Mouse (Mus musculus) thymus, postnatal 0 days (tissue): ENCODE results near the gene Aqp9. TPM values are rescaled to one million over a fixed set of nuclear protein-coding genes. Genes with fewer than 3 reads are reported as not detected.

Experiments
- DNase-seq: peaks from one replicate; pipeline ENCODE4 v3.0.0-alpha.2; 2015; ENCODE audit warnings: low spot score
- polyA plus RNA-seq: library from polyadenylated mRNA; unstranded; fragments of >200 nt; fragmentation: Nextera tagmentation; extraction: Ambion mirVana; gene quantifications from 2 replicates; pipeline ENCODE4 v1.2.1, GENCODE M21; 2015

The Aqp9 gene
- polyA plus RNA-seq, 1 experiment from 2014 or later, result 1.2 TPM

DNA sequence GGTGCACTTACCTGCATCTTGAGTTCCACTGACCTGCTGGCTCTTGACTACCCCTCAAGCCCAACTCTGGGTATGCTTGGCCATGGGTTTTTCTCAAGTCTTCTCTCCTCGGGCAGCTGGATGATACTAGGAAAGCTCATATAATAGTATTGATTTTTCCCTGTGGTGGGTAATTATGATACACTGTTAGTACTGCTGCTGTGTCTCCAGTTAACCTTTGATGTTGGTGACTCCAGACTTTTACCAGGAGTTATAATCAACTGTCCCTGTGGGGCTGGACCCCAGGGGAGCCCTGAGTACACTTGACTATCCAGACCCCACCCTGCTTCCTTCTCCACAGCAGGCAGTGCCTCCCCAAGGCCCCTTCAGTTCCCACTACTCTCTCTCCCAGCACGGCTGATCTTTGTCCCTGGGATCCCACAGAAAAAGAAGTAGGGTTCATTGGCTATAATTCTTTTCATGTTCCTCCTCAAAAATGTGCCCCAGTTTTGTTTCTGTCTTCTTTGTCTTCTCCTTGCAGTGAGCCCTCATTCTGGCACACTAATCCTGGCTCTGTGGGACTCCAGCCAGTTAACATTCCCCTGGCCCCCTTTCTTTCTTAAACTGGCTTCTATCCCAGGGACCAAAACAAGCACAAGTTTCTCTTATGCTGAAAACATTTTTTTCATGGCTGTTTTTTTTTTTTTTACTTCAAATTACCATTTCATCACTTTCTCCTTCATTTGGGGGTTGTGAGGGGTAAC lies 838 bp downstream of the Aqp9 start:
- DNase-seq, result no peak

DNA sequence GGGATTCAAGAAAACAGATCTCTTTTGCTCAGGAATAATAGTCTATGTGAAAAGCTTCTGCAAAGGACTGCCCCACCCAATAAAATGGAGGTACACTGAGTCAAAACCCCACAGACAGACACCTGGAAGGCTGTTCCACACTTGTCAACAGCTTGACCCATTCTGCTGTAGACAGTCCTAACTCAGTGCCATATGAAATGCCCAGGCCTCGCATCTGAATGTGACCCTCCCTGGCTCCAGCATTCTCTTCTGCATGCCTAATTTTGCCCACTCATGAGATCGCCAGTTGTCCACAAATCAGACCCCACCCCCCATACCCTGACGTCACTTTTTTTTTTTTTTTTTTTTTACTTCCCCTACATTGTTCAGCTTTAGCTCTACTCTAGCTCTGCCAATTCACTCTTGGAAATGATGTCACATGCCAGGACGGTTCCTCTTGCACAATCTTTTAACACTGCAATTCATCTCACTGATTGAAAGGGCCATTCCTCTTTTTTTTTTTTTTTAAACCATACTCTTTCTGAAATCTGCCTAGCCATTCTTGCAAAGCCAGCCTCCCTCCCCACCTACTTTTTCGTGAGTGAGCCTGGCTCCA lies 1.5 kb downstream of the Aqp9 start:
- no peak for DNase-seq

DNA sequence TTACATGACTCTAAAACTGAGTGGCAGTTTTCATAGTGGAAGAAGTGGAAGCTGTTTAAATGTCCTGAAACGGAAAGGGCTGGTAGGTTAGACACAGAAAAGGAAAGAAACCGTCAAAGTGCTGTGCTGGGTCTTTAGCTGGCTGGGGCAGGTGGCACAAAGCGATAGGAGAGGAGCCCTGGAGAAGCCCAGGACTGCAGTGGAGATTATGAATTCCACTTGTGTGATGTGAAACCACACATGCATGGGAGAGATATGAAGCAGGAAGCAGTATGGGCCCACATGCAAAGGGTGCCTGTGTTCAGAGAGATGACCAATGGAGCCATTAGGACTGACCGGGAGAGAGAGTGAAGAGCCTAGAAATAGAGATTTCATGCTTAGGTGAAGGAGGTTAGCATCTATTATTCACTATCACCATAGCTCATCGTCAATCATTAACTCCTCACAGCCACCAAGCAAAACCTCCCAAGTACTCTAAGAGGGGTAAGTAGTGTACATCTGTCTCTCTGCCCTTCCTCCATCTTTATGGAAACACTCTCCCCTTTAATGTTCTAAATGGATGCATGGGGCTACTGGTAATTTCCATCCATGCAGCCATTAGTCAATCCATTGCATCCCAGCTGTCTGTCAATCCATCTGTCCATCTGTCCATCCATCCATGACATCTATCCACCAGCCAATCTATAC lies 2.3 kb downstream of the Aqp9 start:
- DNase-seq, result no peak

DNA sequence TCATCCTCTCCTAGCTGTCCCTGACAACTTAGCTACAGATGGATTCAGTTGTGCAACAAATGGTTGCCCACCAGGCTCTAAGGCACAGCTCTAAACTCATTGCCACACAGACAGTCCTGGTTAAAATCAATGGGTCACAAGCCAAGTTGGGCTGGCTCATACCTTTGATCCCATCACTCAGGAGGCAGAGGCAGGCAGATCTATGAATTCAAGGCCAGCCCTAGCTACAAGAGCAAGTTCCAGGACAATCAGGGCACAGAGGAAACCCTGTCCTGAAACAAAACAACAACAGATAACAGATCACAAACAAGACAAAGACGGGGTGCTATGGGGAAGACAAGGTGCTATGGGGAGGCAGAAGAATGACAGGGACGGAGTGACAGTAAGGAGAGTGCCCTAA lies 3.0 kb downstream of the Aqp9 start:
- no peak for DNase-seq

DNA sequence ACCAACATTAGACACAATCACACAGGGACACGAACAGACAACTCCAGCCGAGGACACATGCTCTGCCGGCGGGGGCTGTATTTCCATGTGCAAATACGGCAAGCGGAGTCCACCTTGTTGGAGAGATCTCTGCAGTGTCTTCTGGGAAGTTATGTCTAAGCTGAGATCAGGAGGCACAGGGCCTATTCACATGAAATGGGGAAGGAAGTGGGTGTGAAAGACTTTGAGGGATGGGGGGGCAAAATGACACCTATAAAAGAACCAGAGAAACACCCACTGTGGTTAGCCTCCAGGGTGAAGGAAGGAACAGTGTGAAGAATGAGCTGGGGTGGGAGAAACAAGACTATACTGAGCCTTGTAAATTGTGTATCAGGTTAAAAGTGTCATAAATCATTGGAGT lies 3.4 kb downstream of the Aqp9 start:
- peak; percentile 25 for DNase-seq

DNA sequence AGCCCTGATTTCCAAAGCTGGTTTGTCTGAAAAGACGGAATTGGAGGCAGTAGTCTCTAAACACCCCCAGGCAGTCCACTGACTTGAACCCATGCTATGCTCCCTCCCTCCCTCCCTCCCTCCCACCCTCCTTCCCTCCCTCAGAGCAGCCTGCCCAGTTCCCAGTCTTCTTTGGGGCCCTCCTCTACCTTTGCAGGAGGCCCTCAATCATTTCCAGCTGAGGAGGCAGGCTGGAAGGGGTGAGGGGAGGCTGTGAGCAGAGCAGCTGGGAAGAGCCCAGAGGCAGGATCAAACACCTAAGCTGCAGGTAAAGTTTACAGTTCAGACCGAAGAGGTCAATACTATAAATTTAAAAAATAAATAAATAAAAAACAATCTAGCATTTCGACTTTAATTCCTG lies 4.1 kb downstream of the Aqp9 start:
- DNase-seq, result no peak

DNA sequence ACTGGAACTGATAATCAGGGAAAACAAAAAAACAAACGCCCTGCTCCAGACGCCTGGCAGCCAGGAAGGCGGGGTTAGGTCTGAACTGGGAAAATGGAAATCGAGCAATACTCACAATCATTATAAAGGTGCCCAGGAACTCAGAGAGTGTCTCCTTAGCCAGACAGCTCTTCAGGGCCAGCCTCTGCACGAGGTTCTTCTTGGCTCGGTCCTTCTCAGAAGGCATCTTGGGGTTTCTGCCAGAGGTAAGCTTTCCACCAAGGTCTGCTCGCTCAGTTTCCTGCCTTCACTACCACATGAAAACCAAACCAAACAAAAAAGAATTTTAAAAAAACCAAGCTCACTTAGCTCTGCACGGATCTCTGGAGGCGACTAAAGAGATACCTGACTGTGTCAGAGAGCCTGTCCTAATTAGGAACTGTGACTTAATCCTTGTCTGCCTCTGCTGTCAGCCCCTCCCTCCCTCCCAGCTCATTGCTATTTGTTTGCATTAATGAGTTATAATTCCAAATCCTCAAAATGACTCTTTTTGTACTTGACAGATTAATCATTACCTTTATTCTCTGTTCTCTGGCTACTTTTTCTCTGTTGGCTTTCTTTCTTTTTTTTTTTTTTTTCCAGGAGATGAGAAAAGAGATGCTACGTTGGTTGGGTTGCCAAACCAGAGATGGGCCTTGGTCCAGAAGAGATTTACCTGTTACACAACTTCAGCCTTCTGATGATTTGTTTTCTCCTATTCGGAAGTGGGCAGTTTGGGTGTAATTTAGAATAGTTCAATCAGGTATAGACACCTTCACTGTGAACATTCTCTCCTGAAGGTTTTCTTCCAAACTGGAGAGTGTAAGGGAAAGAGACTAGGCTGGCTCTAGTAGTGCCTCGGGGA lies 5.4 kb downstream of the Aqp9 start:
- DNase-seq, result peak; percentile 57

DNA sequence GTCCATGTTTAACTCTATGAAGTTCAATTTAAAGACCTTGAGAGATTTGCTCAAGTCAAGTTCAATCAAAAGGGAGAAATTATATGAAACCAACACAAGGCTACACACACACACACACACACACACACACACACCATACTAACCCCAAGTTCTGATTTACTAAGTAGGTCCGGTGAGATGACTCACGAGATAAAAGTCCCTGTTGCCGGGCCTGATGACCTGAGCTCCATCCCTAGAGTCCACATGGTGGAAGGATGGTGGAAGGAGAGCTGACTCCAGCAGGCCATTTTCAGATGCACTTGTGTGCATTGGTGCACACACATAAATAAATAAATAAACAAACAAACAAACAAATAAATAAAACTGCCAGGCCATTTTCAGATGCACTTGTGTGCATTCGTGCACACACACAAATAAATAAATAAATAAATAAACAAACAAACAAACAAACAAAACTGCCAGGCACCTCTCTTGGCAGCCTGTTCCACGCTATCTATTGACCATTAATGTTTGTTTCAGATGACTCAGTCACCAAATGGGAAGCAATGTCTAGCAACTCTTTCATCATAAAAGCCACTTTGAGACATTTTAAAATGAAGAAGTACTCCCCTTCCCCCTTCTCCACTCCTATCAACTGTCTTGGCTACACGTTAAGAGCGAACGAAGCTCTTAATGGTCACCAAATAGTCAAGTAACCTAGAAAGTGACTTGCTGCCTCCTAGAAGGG lies 6.2 kb downstream of the Aqp9 start:
- DNase-seq, result no peak

DNA sequence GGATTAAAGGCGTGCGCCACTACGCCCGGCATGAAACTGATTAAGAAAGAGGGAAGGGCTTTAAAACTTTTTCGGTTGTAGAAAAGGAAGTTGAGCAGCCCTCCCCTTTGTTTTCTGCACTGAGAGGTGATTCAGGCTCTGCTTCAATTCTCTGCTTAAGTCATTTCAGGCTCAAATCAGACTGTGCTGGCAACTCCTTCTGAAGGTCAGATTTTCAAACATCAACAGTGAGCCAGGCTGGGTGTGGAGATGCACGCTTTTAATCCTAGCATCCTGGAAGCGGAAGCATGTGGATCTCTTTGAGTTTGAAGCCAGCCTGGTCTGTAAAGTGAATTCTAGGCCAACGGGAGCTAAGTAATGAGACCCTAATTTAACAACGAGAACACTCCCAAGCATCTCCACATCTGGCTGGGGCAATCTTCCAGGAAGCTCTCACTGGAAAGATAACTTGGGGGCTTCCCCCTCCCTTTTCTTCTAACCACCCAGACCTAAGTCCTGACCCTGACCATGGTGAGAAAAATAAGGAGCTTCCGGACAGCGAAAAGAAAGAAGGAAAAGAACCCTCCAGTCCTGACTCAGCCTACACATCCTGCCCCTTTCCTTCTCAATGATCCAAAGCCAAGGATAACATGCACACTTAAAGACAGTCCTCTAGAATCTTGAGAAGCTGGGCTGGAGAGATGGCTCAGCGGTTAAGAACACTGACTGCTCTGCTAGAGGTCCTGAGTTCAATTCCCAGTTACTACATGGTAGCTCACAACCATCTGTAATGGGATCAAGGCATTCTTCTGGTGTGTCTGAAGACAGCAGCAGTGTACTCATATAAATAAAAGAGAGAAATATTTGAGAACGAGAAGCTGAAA lies 7.4 kb downstream of the Aqp9 start:
- no peak for DNase-seq

DNA sequence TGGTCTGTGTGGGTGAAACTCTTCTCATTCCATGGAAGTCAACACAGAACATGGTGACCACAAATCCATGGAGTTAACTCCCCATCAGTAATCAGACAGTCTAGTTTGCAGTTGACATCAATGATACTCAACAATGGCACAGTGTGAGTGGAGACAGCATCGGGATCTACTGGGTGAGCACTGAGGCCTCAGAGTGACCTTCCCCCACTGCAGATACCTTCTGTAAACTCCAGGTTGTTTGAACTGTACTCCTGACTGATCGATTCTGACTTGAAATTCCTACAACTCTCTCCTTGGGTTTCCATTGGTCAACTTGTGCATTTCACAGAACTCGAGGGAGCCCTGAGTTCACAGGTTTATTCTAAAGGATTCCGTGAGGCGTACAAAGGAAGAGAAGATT lies 8.8 kb downstream of the Aqp9 start:
- DNase-seq, result no peak

DNA sequence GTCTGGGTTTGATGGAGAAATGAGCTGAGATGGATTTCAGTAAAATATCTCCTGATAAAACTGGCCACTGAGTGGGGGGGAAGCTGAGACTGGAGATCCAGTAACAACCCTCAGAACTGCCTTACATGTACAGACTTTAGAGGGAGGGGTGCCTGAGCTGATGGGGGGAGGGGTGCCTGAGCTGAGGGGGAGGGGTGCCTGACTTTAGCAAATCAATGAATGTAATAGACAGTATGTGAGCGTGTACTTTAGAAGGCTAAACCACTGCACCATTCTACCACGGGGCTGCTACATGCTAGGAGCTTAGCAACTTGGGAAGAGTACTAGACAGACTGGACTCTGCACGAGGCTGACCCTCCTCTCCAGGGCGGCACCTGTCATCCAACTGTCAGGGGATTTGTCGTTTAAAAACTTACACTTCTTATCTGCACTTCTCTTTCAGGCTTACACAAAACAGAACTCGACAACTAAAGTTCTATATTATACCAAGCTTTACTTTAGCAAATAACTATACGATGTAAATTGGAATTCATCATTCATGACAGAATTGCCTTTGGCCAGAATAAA lies 9.3 kb downstream of the Aqp9 start:
- DNase-seq, result no peak

DNA sequence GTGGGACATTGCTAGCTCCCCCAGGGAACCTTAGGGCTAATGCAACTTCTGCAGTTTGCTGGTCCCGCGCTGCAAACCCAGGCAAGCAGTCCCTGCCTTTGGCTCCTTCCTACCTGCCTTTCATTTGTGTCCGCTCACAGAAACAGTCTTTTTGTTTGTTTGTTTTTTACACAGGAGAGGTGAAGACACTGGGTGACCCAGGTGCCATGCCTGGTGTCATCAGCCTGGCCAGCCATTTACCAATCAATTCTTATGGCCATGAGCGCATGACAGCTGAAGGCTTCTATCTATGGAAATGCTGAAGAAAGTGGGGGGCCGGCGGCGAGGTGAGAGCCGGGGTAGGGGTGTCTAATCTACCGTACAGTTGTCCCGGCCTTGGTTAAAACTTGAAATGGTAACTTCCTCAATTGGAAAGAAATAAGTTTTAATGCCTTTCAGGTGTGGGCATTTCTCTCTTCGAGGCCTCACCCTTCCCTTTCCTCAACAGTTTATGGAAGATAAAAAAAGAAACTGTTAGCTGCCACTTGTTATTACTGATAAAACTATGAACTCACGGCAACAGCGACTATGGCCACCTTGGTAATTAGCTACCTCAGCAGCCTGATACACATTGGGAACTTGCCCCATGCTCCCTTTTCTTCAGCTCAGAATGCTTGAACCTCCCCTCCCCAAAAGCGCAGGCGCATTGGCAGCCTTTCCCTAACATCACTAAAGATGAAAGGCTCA lies 10.4 kb downstream of the Aqp9 start:
- DNase-seq, result no peak

DNA sequence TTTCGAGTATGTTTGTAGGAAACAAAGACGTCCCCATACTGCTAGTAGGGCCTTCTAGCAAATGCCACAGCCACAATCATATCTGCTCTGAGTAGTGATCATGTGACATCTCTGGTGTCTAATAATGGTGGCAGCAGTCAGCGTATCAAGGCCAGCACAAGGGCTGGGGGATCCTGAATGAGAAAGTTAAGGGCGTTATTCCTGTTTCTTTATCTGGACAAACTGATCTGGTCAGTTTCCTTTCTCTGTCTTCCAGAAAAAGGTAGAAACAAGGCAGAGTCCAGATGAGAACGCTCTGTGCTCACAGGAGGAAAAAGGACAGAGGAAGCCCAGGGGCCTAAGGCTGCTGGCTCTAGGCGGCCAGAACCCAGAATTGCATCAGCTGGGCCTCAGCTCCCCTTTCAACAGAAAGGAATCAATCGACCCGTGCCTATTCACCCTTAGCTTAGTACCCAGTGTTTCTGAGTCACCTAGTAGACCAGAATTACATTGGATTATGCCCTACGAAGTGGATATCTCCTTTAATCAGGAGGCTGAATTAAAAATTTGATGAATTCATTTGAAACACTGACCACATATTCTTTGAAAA lies 11.9 kb downstream of the Aqp9 start:
- no peak for DNase-seq

DNA sequence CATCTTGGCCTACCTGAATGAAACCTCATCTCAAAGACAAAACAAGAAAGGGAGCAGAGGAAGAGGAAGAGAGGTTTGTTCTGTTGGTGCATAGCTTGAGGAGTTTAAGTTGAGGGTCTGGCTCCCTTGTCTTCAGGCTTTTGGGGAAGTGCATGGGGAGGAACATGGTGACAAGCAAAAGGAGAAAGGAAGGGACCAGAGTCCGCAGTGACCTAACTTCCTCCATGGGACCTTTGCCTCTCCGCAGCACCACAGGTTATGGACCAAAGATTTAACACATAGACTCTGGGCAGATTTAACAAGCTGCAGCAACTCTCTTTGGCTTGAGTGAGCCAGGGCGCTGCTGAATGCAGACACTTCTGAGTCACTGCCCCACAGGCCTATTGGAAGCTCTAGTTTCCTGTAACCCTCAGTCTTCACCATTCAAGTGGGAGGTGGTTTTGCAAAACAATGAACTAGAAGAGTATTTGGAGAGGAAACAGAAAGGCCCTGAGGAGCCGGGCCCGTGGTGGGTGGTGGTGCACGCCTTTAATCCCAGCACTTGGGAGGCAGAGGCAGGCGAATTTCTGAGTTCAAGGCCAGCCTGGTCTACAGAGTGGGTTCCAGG lies 13.0 kb downstream of the Aqp9 start:
- no peak for DNase-seq

DNA sequence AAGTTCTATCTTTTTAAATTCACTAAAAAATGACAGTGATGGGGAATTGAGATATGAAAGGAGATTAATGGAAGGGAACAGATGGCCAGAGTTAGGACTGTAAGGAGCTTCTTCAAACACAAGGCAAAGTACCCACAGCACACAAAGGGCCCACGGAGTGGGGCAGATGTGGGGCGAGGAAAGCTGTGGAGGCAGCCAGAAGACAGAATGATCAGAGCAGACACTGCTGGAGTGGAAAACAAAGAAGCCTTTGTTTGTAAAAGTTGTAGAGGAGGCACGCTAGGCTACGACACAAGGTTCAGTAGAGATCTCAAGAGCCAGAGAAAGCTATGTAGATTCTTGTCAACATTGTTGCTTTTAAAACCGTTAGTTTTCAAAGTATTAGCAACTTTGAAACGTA lies 17.1 kb downstream of the Aqp9 start:
- no peak for DNase-seq

DNA sequence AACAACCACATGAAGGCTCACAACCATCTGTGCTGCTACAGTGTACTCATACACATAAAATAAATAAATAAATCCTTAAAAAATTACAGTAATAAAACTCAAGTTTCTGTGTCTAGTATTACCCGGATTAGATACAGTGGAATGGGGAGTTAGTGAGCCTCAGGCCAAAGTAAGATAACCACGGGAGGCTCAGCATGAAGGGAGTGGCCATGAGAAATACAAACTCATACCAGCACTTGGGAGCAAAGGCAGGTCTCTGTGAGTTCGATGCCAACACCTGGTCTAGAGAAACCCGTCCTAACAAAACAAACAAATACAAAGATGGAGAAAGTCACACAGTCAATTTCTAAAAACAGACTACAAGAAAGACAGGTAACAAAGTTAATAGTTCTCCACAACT lies 18.3 kb downstream of the Aqp9 start:
- no peak for DNase-seq

DNA sequence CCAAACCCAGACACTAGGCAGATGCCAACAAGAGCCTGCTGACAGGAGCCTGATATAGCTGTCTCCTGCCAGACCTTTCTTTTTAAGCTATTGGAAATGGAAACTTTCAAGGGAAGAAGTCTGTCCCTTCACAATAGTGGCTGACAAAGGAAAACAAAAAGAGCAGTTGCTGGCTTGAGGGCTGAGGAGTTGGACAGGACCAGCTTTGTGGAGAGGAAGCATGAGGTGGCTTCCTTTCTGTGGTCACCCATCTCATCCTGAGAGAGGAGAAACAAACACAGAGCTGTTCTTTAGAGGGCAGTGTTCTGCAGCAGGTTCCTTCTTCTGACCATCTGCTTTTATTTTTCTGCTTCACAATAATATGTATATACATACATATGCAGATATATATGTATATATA lies 19.6 kb downstream of the Aqp9 start:
- DNase-seq, result no peak

DNA sequence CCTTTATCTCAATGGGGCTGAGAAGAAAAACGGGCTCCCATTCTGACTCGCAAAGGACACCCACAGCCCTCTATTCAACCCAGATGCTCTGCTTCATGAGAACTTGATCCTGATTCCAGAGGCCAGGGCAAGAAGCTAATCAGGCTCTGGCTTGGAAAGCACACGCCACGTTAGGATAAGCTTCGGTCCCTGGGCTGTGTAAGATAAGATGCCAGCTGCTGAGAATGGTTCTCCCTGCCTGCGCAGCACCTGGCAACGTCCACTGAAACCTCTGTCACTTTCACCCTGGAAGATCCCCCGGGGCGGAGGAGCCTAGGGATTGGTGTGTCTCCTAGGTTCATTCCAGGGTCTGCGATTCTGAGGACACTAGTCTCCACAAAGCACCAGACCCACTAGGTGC lies 22.3 kb downstream of the Aqp9 start:
- no peak for DNase-seq
